Mouse (Mus musculus): ENCODE measurements at regions not wholly inside any gene's neighbourhood (a gene's known extent, or its start where the extent isn't known, plus 50 kb on each side); places are given as distances from the start of the nearest gene placed in this dataset.
"Not testable (repeated sequence)": the region's sequence is repeated elsewhere in the genome, so short reads cannot be mapped to it uniquely, and the experiment has no call there.

GRCm38 (mm10) chr16:3334355-3334754, 256.5 kb upstream of the Olfr161 start:
- not testable (repeated sequence) for DNase-seq (ENCODE audit: inconsistent age in 2 of 2, low spot score in 1 of 2)

- peak in 1 of 2 experiments; percentile 37 for DNase-seq (ENCODE audit: inconsistent age in 2 of 2, low spot score in 1 of 2)
These were observed 247.5 kb upstream of the Olfr161 start for GRCm38 (mm10) chr16:3343372-3343771.

- not testable (repeated sequence) for DNase-seq (ENCODE audit: inconsistent age in 2 of 2, low spot score in 1 of 2)
These were observed 246.0 kb upstream of the Olfr161 start for GRCm38 (mm10) chr16:3344725-3345380.

GRCm38 (mm10) chr16:3349382-3349781, 241.5 kb upstream of the Olfr161 start:
- not testable (repeated sequence) for DNase-seq (ENCODE audit: inconsistent age in 2 of 2, low spot score in 1 of 2)

- DNase-seq (ENCODE audit: inconsistent age in 2 of 2, low spot score in 1 of 2) = not testable (repeated sequence)
These were observed 240.8 kb upstream of the Olfr161 start for GRCm38 (mm10) chr16:3349850-3350547.

- not testable (repeated sequence) for DNase-seq (ENCODE audit: inconsistent age in 2 of 2, low spot score in 1 of 2)
These were observed 240.0 kb upstream of the Olfr161 start for GRCm38 (mm10) chr16:3350668-3351507.

GRCm38 (mm10) chr16:3351508-3352046, 239.3 kb upstream of the Olfr161 start:
- DNase-seq (ENCODE audit: inconsistent age in 2 of 2, low spot score in 1 of 2) = peak in 1 of 2 experiments; percentile 6

All from adrenal gland, adult (tissue).